Comparison of ENCODE assay signal across 22 mouse cellular contexts in genomic region chr6:54305777-54306176, GRCm38 (mm10).
"Had no signal": no experiment of that assay in that cellular context is flagged by ENCODE, and none has a peak within 500 bp of the region (broad histone marks: within the 10 kb centered on the region; RNA-seq: fewer than 3 reads in every experiment).

No protein-coding gene starts in this region.

- ATAC-seq: hindbrain, embryonic 16.5 days; hindbrain, postnatal 0 days; inflammation-experienced regulatory T-cells, adult 6 months; intestine, embryonic 15.5 days; intestine, embryonic 16.5 days; intestine, postnatal 0 days had no signal

- DNase-seq: heart, postnatal 10 days; heart, postnatal 14 days; heart, postnatal 36 days; heart, postnatal 4 days; kidney, adult 11 months; kidney, adult 18-20 months; kidney, adult 2 months; kidney, adult 8-10 months; kidney, adult 9 months; kidney, postnatal 10 days; kidney, postnatal 14 days; kidney, postnatal 25 days; kidney, postnatal 36 days; kidney, postnatal 4 days; layer of hippocampus, adult 9-11 months; layer of hippocampus, postnatal 36 days had no signal
